Mouse (Mus musculus): Measurements from ENCODE around the gene Rb1.

The Rb1 gene

DNA sequence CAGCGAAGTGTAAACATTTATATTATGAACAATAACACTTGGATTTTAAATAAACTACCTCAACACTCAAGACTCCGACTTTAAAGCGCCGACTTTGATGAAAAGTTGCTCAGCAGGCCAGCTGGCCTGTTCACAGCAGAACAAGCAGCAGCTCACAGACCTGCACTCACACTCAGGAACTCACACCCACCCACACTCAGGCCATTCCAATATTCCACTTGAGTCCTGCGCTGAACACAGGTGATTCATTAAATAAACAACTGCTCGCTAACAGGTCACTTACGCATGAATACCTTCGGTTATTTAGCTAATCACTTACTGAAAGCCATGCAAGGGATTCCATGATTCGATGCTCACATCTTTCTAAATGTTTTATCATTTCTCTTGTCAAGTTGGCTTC lies 63.4 kb downstream of the Rb1 start:
- DNase-seq (ENCODE audit: low spot score): no peak

- DNase-seq (ENCODE audit: low spot score): no peak
Observed at GRCm38 (mm10) chr14:73258181-73258580, 67.4 kb downstream of the Rb1 start.

DNA sequence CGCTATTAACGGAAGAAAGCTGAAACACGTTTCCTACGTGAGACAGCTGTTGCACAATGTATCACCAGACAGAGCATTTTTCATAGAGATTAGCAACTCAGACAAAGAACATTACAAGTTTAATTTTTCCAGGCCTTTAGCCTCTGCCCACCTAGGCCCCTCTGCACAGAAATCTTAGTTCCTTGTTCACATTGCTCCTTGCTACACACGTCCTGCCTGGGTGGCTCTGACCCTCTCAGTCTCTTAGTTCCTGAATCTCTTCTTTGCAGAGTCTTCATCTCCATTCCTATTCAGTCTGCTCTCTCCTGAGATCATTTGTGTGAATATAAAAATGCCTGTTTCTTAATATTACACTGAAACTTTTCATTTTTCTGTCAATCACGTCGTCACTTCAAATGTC lies 68.3 kb downstream of the Rb1 start:
- DNase-seq (ENCODE audit: low spot score): no peak

DNA sequence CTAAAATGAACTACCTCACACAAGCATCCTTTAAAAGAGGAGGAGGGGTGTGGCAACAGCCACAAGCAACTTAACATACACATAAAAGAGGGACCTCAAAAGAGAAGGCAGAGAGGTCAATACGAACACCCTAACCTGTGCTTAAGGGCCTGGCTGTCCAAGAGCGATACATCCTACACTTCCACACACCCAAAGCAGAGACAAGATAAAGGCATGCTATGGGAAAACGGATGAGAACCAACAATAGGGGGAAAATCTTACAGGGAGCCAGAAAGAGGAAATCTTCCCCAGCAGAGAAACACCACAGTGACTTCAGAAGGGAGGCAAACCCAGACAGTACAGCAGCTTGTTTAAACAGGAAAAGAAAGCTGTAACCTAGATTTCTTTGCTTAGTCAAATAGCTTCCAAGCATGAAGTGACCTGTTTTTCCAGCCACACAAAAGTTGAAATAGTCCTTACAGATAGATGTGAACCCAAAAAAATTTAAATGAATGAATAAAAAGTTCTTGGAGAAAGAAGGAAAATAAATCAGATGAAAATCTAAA lies 70.1 kb downstream of the Rb1 start:
- DNase-seq (ENCODE audit: low spot score): no peak

GRCm38 (mm10) chr14:73254412-73254811 lies 71.2 kb downstream of the Rb1 start:
- DNase-seq (ENCODE audit: low spot score): no peak

- DNase-seq (ENCODE audit: low spot score): no peak
Observed at GRCm38 (mm10) chr14:73253453-73254251, 72.0 kb downstream of the Rb1 start.

GRCm38 (mm10) chr14:73252276-73252675 lies 73.3 kb downstream of the Rb1 start:
- no peak for DNase-seq (ENCODE audit: low spot score)

DNA sequence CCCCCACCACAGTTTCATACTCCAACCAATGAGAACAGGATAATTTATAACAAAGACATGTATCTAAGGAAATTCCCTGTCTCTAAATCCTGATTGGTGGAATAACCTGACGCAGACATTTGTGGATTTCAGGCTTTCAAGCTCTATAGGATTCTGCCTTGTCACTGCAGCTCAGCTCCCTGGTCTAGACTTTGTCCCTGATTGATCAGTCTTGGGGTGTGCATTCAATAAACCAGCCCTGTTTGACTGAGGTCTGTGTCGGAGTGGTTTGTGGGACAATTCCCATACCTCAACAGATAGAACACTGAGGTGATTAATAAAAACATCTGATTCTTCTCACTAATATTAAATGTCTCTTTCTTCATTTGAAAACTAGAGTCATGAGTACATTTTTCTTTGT lies 75.6 kb downstream of the Rb1 start:
- no peak for DNase-seq (ENCODE audit: low spot score)

DNA sequence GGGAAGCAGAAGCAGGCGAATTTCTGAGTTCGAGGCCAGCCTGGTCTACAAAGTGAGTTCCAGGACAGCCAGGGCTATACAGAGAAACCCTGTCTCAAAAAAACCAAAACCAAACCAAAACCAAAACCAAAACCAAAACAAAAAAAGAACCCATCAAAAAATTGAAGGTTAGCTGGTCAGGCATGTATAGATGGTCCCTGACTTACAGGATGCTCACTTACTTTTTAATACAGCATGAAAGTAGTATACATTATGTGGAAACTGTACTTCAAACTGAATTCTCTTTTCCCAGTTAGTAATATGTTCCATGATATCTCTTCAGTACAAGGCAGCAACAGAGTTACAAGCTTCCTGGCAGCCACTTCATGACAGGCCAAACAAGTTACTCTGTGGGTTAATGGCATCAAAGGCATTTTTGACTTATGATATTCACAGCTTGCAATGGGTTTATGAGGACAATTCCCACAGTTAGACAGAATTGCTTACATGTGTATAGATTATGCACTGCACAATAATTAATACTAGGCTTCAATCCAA lies 81.5 kb downstream of the Rb1 start:
- DNase-seq (ENCODE audit: low spot score): no peak

DNA sequence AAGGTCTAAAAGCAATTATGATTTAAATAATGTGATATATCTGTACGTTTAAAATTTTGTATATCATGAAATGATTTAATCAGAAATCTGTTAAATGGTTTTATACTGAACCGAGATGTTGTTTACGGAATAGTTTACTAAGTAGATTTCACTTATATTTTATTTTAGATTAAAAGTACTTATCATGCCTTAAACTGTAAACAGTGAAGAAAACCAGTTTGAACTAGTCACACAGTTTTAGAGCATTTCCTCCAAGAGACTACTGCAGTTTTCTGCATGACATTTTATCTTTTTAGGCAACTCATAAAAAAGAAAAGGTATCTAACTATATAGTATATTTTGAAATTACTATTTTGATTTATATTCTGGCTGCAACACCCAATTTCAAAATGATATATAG lies 85.8 kb downstream of the Rb1 start:
- no peak for DNase-seq (ENCODE audit: low spot score)

DNA sequence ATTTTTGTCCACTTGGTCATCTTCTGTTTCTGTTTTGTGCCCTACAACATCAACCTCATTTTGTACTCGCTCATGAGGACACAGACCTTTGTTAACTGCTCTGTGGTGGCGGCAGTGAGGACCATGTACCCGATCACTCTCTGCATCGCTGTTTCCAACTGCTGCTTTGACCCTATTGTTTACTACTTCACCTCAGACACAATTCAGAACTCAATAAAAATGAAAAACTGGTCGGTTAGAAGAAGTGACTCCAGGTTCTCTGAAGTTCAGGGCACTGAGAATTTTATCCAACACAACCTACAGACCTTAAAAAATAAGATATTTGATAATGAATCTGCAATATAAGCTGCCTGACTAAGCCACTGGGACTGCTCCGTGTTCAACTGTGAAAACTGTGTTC lies 86.3 kb downstream of the Rb1 start:
- peak; percentile 12 for DNase-seq (ENCODE audit: low spot score)

DNA sequence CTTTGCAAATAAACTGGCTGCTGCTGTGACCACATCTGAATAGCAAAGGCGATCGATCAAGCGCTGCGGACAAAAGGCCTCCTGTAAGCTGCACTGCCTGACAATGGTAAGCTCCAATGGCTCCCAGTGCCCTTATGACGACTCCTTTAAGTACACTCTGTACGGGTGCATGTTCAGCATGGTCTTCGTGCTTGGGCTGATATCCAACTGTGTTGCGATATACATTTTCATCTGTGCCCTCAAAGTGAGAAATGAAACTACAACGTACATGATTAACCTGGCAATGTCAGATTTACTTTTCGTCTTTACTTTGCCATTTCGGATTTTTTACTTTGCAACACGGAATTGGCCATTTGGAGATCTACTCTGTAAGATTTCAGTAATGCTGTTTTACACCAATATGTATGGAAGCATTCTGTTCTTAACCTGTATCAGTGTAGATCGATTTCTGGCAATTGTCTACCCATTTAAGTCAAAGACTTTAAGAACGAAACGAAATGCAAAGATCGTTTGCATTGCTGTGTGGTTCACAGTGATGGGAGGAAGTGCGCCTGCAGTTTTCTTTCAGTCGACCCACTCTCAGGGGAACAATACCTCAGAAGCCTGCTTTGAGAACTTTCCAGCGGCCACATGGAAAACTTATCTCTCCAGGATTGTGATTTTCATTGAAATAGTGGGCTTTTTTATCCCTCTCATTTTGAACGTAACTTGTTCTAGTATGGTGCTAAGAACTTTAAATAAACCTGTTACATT lies 86.9 kb downstream of the Rb1 start:
- DNase-seq (ENCODE audit: low spot score): peak; percentile 28

GRCm38 (mm10) chr14:73237848-73238321 lies 87.7 kb downstream of the Rb1 start, which contains the start of gene Lpar6:
Gene Lpar6, plus strand, starts transcription at chr14:73237895.
- no peak for DNase-seq (ENCODE audit: low spot score)

- peak; percentile 22 for DNase-seq (ENCODE audit: low spot score)
Observed at GRCm38 (mm10) chr14:73234468-73235031, 91.1 kb downstream of the Rb1 start.

DNA sequence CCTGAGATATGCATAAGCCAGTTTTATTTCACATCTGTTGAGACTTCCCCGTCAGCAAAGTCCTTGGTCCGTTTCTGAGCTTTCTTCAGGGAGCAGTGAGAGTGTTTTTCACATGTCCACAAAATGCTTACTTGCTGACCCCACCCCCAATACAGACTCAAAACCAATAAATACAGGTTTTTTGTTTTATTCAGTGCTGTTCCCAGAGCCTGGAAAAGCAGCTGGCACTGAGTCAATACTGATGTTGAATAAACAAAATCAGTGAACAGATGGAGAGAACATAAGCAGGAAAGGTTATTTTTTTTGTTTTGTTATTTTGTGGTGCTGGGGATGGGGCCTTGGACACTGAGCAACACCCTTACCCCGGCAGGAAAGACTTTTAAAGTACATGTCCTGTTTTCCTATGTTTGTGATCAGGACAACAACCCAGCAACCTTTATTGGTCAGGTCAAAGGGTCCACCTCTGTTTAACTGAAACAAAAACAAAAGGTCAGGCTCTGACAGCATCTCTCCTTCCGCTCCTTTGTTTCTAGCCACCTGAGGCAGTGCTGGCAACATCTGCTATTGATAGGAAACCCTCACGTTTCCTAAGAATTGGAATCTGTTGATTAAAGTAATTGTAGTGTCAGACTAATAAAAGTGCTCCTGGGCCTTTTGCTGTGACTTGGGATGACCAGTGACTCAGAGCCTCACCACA lies 94.2 kb downstream of the Rb1 start:
- DNase-seq (ENCODE audit: low spot score): no peak

- DNase-seq (ENCODE audit: low spot score): no peak
Observed at GRCm38 (mm10) chr14:73226849-73227248, 98.8 kb downstream of the Rb1 start.

DNA sequence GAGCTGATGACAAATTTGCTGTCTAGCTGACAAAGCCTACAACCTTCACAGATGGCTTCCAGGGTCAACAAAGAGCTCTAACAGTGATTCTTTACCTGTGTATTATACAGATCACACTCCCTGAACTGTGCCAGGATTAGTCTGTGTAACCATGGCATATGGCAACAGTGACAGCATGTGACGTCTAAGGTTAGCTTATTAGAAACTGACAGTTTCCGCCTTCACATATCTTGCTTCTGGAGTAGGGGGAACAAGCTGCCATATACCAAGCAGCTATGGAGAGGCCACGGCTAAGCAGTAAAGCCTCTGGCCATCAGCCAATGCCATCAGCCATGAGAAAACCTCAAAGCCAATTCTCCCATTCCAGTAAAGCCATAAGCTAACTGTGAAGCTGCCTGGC lies 99.3 kb downstream of the Rb1 start:
- no peak for DNase-seq (ENCODE audit: low spot score)

- no peak for DNase-seq (ENCODE audit: low spot score)
Observed at GRCm38 (mm10) chr14:73222316-73222970, 103.2 kb downstream of the Rb1 start.

DNA sequence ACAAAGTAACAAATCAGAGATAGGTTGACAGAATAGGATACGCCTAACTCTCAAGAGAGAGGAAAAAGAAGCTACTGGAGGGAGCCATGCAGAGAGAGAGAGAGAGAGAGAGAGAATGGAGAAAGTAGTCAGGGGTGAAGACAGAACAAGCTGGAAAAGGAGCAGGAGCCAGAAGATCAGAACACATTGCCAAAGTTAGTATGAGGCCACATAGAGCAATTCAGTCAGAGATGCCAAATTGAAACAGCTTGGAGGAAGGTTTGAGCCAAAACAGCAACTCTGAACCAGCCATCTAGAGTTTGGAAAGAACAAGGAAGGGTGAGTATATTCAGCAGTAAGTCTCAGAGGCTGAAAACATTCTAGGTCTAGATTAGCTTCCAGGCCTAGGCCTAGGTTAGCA lies 108.6 kb downstream of the Rb1 start:
- no peak for DNase-seq (ENCODE audit: low spot score)

DNA sequence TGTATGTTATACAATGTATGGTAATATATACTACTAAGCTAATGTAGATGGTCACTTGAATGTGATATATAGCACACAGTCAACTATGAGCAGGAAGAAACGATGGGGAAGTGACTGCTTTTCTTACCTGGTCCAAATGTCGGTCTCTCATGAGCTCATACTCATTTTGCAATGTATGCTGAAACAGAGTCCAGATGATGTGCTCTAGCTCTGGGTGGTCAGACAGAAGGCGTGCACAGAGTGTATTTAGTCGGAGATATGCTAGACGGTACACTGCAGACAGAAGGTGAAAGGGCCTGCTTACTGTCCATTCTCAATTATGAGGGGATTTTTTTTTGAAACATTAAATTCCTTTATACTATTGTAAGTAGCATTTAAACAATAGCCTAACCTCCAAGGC lies 114.1 kb downstream of the Rb1 start:
- no peak for DNase-seq (ENCODE audit: low spot score)

DNA sequence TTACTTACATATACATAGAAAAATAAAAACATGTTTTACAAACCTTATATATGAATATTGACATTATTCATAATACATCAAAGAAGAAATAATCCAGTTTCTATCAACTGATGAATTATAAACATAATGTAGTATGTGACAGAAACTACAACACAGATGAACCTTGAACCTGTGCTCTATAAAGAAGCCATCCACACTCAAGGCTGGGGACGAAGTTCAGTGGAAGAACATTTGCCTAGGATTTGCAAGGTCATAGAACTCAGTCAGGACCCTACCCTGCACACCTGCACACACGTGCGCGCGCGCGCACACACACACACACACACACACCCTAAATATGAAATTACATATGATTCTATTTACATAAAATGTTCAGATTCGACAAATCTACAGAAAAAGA lies 115.4 kb downstream of the Rb1 start:
- DNase-seq (ENCODE audit: low spot score): no peak

All from c-Kit-positive CD71-positive TER-119-positive erythroid progenitor cells, embryonic 14.5 days (primary cell).